Mouse (Mus musculus) naive thymus-derived CD4-positive, alpha-beta T cell, adult 2 months (primary cell): Measurements from ENCODE around the gene Mindy4.

Experiments used
- DNase-seq: peaks from one replicate; pipeline ENCODE4 v3.0.0-alpha.2; 2011; ENCODE audit warnings: low read depth

Gene Mindy4

GRCm38 (mm10) chr6:55338934-55339825 lies 136.0 kb downstream of the Mindy4 start:
- no peak for DNase-seq

GRCm38 (mm10) chr6:55341688-55342087 lies 138.5 kb downstream of the Mindy4 start:
- DNase-seq, result no peak

- DNase-seq, result no peak
Observed at GRCm38 (mm10) chr6:55342328-55342727, 139.1 kb downstream of the Mindy4 start.

DNA sequence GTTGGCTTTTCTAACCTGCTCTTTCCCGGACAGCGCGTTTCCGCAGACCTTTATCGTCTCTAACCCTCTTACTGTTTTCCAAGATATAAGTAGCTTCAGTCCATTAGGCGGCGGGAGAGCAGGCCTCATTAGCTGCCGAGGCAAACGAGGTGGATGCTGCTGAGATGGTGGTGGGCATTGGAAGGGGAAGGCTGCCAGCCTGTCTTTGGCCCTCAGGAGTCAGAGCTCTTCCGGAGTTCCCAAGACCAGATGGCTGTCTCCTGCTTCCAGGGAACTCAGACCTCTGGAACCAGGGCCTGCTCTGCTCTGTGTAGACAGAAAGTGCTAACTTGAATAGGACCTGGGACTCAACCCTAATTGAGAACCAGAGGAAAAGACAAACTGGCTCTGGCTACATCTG lies 140.3 kb downstream of the Mindy4 start:
- DNase-seq, result no peak

DNA sequence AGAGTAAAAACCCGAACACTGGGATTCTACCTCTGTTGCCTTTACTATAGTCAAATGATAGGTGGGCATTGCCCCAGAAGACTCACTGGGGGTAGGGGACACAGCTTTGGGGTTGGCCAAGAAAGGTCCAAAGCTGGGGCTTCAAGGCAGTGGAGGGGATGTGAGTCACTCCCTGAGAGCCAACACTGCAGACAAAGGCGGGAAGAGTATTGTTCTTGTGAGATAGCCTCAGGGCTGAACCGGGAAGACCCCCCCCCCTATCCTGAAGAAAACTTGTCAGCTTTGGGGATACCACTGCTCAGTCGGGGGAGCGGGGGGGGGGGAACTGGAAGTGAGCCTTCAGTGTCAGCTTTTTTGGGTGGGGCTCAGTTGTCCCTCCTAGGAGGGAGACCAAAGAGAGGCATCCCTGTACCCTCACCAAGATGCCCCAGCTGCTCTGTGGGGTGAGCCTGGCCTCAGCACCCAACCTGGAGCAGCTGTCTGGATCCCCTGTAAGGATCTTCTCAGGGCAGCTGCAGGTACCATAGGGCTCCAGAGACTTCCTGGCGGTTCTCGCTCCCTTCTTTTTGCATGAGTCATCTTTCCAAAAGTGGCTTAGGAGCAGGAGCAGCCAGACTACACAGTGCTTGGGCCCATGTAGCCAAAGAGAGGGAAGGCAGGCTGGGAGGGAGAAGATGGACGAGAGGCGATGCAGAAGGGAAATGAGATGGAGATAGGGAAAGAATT lies 141.3 kb downstream of the Mindy4 start:
- DNase-seq, result no peak

- DNase-seq, result no peak
Observed at GRCm38 (mm10) chr6:55345264-55345663, 142.1 kb downstream of the Mindy4 start.

DNA sequence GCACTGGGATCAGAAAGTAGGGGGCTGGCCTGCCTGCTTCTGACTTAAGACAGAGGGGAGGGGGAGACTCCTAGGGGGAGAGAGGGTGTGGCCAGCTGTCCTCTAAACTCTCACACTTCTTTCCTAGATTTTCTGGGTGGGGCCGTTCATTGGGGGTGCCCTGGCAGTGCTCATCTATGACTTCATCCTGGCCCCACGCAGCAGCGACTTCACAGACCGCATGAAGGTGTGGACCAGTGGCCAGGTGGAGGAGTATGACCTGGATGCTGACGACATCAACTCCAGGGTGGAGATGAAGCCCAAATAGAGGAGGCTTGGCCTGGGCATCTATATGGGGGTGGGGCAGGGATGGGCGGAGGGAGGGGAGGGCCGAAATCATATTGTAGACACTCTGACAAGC lies 143.3 kb downstream of the Mindy4 start:
- no peak for DNase-seq

GRCm38 (mm10) chr6:55347711-55348571 lies 144.8 kb downstream of the Mindy4 start:
- no peak for DNase-seq

DNA sequence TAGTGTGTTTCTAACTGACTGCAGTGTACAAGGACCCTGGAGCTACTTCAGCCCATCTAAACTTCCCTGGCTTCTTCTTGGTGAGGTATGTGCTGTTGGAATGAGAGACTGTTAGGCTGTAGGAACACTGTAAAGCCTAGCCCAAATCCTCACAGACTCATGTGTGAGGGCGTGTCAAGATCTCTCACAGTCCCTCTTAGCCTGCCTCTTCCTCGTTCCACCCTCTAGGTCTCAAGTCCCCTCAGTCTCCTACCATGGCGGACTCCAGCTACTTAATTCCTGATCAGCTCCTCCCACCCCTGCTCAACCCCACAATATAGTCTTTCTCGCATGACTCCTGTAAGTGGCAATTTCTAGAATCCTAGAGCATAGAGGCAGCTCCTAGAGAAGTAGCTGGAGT lies 146.0 kb downstream of the Mindy4 start:
- DNase-seq, result no peak

GRCm38 (mm10) chr6:55350383-55350952 lies 147.3 kb downstream of the Mindy4 start:
- no peak for DNase-seq

DNA sequence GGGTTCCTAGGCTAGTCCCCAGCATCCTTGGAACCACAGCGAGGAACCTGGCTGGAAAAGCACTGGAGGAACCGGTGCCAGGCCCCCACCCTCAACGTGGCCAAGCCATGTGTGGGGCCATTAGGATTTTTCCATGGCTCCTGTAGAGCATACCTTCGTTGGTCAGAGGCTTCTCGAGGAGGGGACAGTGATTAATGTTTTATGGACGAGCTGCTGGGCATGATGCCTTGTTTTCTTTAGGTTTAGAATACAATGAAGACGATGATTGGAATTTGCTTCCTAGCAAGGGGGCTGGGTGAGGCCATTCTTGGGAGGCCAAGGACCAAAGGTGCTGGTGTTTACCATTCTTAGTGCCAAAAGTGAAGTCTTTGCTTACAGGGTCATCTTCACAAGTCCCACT lies 148.5 kb downstream of the Mindy4 start:
- no peak for DNase-seq

DNA sequence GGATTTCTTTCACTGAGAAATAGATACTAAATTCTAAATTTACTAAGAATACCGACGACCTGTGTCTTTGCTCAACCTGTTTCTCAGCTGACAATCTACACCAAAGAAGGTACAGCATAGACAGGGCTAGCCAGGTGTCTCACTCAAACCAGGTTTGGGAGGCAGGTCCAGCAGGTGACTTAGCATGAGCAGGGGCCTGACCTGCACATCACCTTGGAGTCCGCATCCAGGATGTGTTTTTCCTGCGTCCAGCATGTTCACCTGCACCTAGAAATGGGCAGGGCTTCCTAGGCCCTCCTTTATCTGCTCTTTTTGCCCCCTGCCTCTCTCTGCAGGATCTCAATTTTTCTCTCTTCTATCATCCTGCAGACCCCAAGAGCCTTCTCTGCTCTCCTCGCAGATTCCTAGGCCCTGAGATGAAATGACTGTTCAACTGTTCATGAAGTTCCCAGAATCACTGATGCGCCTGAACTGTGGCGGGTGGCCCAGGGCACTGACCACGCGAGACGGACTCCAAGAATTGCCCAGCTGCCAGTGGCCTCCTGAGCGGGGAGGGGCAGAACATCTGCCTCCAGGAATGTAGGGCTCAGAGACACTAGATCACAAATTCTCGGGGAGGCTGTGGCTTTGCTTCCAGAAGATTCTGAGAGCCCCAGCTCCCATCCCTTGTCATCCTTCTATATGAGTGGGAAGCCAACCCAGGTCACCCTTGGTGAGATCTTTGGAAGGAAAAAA lies 150.7 kb downstream of the Mindy4 start:
- no peak for DNase-seq

GRCm38 (mm10) chr6:55354456-55355117 lies 151.4 kb downstream of the Mindy4 start:
- DNase-seq, result no peak

DNA sequence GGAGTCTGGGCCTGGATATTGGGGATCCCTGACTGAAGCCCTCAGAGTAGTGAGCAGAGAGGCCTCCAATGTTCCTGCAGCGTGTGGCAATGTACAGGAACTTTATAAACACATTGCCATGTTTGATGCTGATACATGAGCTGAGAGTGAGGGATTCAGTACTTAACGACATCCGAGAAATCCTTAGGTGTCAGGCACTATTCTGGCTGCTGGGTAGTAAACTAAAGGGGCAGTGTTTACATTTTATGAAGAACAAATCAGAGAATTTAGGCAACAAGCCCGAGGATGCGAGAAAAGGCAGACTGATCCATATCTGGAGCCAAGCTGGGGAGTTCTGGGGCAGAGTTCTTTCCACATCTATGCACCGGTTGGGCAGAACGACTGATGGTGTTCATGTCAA lies 152.4 kb downstream of the Mindy4 start:
- DNase-seq, result no peak

DNA sequence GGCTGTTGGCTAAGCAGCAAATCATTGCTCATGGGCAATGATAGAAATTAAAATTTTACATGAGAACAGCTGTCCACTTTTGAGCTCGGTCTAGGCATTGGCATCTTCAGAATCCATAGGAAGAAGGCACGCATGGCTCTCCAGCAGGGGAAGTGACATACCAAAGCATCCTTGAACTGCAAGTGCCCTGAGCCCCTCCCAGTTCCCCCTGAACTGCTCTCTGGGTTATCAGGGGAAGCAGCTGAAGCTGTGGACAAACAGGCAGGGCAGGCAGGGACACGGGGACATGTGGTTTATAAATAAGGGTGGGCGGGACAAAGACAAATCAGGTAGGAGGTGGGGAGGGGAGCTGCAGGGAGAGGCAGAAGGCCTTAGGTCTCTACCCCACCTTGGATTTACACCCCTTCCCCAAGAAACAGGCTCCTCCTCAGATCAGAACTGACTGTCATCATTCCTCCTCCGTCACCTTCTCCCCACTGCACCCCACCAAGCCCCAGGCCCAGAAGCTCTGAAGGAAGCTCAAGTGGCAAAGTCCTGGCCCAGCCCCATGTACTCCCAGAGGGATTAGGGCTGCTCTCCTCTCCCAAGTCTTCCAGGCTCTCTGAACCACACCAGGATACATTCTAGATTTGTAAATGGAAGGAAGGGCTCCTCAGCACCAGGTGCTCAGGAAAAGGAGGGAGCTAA lies 153.0 kb downstream of the Mindy4 start:
- no peak for DNase-seq

DNA sequence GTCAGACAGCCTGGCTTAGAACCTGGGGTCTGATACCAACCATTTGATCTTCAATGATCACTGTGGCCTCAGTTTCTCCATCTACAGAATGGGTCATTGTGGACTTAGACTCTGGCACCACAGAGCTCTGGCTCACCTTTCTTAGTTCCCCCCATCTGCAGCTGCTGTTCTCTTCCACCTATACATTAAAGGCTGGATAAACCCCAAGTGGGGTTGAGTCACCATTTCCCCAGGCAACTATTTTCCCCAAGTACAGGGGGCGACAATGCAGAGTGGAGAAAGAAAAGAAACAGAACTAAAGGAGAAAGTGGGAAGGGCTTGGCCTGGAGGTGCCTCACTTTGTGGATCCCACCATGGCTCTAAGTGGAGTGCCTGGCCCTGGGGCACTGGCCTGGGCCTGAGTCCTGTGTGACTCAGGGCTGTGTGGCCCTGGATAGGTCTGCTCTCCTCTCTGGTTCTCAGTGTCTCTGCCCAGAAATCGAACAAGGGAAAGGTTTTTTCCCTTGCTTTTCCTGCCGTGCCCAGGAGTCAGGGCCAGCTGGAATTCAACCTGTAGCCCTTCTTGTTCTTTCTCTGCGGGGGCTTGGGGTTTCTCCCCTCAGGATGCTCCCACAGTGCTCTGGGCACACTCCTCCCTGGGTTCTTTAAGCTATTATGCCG lies 153.9 kb downstream of the Mindy4 start:
- no peak for DNase-seq

DNA sequence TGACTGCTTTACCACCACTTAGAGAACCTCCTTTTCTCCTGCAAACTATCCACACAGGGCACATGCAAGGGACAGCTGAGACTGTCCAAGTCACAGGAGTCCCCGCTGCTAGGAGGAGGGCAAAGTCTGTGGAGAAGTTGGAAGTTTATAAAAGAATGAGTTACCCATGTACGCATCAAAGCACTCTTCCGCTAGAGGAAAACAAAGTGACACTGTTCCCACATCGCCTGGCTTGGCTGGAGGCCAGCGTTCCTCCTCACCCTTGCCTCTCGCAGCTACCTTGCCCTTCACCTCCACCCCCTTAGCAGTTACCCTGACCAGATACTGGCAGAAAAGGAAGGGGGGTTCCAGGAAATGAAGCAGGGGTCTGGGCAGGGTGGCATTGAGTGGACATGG lies 154.5 kb downstream of the Mindy4 start:
- DNase-seq, result no peak

DNA sequence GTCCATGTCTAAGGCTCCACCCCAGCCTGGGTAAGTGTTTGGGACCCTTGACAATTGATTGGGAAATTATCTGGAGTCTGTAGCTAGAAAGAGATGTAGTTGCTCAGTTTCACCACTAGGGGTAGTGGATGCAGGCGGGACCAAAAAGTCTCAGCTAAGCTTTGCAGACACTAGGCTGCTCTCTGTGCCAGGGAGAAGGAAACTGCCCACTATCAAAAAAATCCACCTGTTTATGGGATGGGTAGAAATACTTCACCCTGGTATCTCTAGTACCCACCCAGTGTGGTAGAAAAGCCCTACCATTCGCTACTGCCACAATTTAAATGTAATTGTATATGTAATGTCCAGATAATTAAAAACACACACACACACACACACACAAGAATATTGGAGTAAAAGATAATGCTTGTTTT lies 155.6 kb downstream of the Mindy4 start:
- DNase-seq, result peak; percentile 40

- DNase-seq, result no peak
Observed at GRCm38 (mm10) chr6:55362663-55363062, 159.5 kb downstream of the Mindy4 start.

DNA sequence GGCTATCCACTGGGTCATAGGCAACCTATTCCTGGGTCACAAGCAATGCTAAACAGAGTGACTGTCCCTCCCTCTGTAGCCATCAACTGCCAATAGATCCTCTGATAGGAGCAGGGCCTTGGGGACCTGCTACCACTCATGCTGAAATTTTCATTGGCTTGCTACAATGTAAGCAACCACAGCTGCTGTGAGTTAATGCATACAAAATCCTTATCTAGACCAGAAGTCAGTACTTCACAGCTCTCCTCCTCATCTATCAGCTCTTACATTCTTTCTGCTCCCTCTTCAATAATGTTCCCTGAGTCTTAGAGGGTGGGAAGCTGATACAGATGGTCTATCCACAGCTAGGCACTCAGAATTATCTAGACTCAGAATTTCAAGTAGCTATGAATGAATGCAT lies 163.9 kb downstream of the Mindy4 start:
- DNase-seq, result no peak
